Mouse (Mus musculus) C2C12 (cell line): ENCODE data around the gene Ensa.

Source experiments
- CEBPB ChIP-seq: IDR thresholded peaks from one replicate; pipeline ENCODE4 v1.6.1; 2011; ENCODE audit warnings: low read depth, mild to moderate bottlenecking, control low read depth, moderate library complexity
- CTCF ChIP-seq: IDR thresholded peaks from one replicate; pipeline ENCODE4 v1.5.1; 2011; ENCODE audit not compliant: control insufficient read depth, insufficient read depth, insufficient read length
- FOSL1 ChIP-seq: IDR thresholded peaks from one replicate; pipeline ENCODE4 v1.8.0; 2011; ENCODE audit warnings: mild to moderate bottlenecking, low read length; ENCODE audit not compliant: poor library complexity, insufficient read depth, severe bottlenecking
- MAX ChIP-seq: IDR thresholded peaks from one replicate; pipeline ENCODE4 v1.6.1; 2011; ENCODE audit warnings: mild to moderate bottlenecking, control low read depth
- MYOD1 ChIP-seq: IDR thresholded peaks from one replicate; pipeline ENCODE4 v1.6.1; 2011; ENCODE audit warnings: low read depth; ENCODE audit not compliant: control insufficient read depth, insufficient read length
- MYOG ChIP-seq: IDR thresholded peaks from one replicate; pipeline ENCODE4 v1.6.1; 2011; ENCODE audit not compliant: control insufficient read depth, insufficient read length; ENCODE audit errors: extremely low read depth
- USF1 ChIP-seq: IDR thresholded peaks from one replicate; pipeline ENCODE4 v1.6.1; 2011; ENCODE audit warnings: low read depth, mild to moderate bottlenecking, control low read depth, moderate library complexity

DNA sequence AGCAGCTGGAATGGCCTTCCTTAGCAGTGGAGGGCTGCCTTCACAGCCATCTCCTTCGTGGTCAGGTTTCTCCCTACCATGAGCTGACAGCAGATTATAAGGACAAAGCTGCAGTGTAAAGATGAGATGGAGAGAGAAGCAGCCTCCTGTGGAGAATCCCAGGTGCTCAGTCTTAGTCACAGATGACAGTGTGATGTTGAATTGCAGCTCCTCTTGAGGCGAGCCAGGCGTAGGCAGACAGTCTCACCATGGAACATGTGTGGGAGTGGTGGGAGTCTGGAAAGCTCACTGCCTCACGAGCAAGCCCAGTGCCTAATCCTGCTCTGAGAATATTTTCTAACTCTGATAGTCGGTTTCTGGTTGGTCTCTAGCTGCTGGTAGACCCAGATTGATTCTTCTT is 3.0 kb downstream of the Ensa start:
- TF ChIP-seq CTCF (no peak), USF1 (no peak), CEBPB (no peak), MAX (no peak), MYOG (no peak), MYOD1 (no peak), FOSL1 (no peak)
